Mouse (Mus musculus): ENCODE data around the gene Ube2h. TPM values are rescaled to one million over a fixed set of nuclear protein-coding genes. Genes with fewer than 3 reads are reported as not detected.
"Not testable (repeated sequence)": the region's sequence is repeated elsewhere in the genome, so short reads cannot be mapped to it uniquely, and the experiment has no call there.

Ube2h gene
- polyA plus RNA-seq, 1 experiment from 2014 or later: 63.3 TPM

DNA sequence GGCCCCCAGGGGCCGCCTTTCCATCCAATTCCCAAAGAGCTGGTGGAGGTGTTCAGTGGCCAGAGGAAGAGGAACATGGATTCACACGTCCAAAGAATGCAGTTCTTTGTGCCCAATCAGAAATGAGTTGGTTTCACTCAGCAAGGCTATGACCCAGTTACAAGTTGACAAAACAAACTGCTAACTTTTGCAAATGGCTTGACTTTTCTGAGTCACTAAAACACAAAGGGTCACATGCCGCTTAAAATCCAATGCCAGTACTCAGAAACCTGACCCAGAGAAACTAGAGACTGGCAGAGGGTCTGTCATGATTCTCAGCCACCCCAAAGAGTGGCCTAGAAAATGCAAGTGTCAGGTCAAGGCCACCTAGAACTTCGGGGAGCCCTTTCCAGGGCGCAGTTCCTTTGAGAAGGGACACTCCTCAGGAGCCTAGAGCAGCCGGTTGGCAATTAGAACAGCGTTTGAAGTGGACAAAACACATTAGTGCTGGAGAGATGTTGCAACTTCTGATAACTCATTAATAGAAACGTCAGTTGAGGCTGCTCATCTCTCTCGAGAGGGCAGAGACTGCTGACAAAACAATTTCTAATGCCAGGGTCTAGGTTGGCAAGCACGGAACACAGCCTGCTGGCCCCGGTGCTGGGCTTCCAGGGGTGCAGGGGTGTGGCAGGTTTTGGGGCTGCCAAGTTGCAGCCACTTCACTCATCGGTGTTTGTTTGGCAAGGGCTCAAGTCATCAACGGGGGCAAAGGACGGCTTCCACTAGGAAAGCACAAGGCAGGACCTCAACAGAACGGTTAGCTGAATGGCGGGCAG lies 92.5 kb downstream of the Ube2h start:
- WGBS: 82% methylated on average over 16 of the region's 16 CpGs
- Histone ChIP-seq H3K4me2 (replicated peaks) (no peak overlapping the region), H3K9me3 (no peaks in the 10 kb centered on the region), H3K36me3 (peaks cover 17% of the 10 kb centered on the region), H3K27me3 (no peaks in the 10 kb centered on the region), H3K27ac (replicated peaks) (no peak overlapping the region), H3K4me1 (0 out of 2 replicates have a peak, but pooled peaks cover 2% of the 10 kb centered on the region), H3K4me3 (no peak overlapping the region), H3K9ac (replicated peaks) (no peak overlapping the region)
- ATAC-seq (ENCODE audit: low FRiP score, low read depth): no peak

- H3K4me3 ChIP-seq: no peak overlapping the region
- peaks cover 4% of the 10 kb centered on the region; the same call in 1 of the 2 replicates for H3K4me1 ChIP-seq
- H3K9ac ChIP-seq (replicated peaks): no peak overlapping the region
- no peaks in the 10 kb centered on the region for H3K27me3 ChIP-seq
- no peak overlapping the region for H3K4me2 ChIP-seq (replicated peaks)
- peak; percentile 64; the same call in 1 of the 2 replicates for ATAC-seq (ENCODE audit: low FRiP score, low read depth)
- 37% methylated on average over 5 of the region's 5 CpGs for WGBS
- H3K9me3 ChIP-seq: no peaks in the 10 kb centered on the region
- H3K27ac ChIP-seq (replicated peaks): no peak overlapping the region
- peaks cover 17% of the 10 kb centered on the region for H3K36me3 ChIP-seq
Observed at GRCm38 (mm10) chr6:30210788-30211187, 93.6 kb downstream of the Ube2h start.

DNA sequence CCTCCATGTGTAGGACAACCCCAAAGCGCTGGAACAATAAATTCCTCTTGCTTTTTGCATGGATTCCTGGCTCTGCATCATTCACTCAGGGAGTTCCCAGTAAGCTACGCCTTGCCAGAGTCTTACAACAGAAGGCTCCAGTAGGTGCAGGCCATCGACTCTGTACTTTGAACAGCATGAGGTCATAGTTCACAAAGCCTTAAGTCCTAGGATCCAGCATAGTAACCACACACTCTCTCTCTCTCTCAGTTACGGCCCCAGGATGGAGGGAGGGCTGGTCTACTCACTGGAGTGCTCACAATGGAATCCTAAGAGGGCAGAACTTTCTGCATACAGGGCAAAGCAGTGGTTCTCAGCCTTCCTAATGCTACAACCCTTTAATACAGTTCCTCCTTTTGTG lies 95.5 kb downstream of the Ube2h start:
- H3K4me3 ChIP-seq: no peak overlapping the region
- H3K4me1 ChIP-seq: peaks cover 6% of the 10 kb centered on the region; the same call in 1 of the 2 replicates
- H3K4me2 ChIP-seq (replicated peaks): no peak overlapping the region
- no peak for ATAC-seq (ENCODE audit: low FRiP score, low read depth)
- H3K9ac ChIP-seq (replicated peaks): no peak overlapping the region
- no peak overlapping the region for H3K27ac ChIP-seq (replicated peaks)
- peaks cover 9% of the 10 kb centered on the region for H3K36me3 ChIP-seq
- H3K9me3 ChIP-seq: no peaks in the 10 kb centered on the region
- no peaks in the 10 kb centered on the region for H3K27me3 ChIP-seq
- 33% methylated on average over 4 of the region's 4 CpGs for WGBS

DNA sequence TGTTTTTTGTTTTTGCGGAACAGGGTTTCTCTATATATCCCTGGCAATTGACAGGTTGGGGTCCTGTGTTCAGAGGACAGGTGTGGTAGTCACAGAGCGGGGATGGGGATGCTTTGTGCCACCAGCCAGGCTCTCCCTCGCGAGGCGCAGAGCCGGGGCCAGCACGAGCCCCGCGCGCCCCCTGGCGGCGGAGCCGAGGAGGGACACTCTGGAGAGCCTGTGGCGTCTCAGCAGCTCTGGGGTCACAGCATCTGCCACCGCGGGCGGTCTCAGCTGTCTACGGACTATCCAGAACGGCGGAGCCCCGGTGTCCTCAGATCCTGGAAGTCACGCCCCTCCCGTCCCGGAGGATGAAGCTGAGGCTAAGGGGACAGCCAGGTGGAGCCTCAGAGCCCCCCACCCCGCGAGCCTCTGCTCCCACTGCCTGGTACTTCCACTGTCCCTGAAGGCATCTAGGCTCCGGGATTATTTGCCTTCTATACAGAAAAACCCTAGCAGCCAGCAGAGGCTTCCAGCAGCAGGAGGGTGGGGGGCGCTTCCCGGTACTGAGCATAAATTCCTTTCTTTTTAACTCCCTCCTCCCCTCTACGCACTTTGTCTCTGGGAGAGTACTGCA lies 98.6 kb downstream of the Ube2h start:
- no peak overlapping the region for H3K9ac ChIP-seq (replicated peaks)
- no peaks in the 10 kb centered on the region for H3K9me3 ChIP-seq
- peak overlapping the region; percentile 49 for H3K4me2 ChIP-seq (replicated peaks)
- WGBS: 8% methylated on average over 24 of the region's 30 CpGs
- H3K4me3 ChIP-seq: peak overlapping the region; percentile 19
- H3K36me3 ChIP-seq: no peaks in the 10 kb centered on the region
- H3K4me1 ChIP-seq: peaks cover 6% of the 10 kb centered on the region; the same call in 1 of the 2 replicates
- H3K27ac ChIP-seq (replicated peaks): no peak overlapping the region
- H3K27me3 ChIP-seq: no peaks in the 10 kb centered on the region
- ATAC-seq (ENCODE audit: low FRiP score, low read depth): peak; percentile 87

- H3K36me3 ChIP-seq; H3K9me3 ChIP-seq; H3K4me1 ChIP-seq; ATAC-seq (ENCODE audit: low FRiP score, low read depth); H3K4me2 ChIP-seq (replicated peaks); H3K27me3 ChIP-seq; H3K4me3 ChIP-seq; H3K27ac ChIP-seq (replicated peaks); H3K9ac ChIP-seq (replicated peaks): not testable (repeated sequence)
- 87% methylated on average over 5 of the region's 6 CpGs for WGBS
Observed at GRCm38 (mm10) chr6:30205180-30205538, 99.2 kb downstream of the Ube2h start.

DNA sequence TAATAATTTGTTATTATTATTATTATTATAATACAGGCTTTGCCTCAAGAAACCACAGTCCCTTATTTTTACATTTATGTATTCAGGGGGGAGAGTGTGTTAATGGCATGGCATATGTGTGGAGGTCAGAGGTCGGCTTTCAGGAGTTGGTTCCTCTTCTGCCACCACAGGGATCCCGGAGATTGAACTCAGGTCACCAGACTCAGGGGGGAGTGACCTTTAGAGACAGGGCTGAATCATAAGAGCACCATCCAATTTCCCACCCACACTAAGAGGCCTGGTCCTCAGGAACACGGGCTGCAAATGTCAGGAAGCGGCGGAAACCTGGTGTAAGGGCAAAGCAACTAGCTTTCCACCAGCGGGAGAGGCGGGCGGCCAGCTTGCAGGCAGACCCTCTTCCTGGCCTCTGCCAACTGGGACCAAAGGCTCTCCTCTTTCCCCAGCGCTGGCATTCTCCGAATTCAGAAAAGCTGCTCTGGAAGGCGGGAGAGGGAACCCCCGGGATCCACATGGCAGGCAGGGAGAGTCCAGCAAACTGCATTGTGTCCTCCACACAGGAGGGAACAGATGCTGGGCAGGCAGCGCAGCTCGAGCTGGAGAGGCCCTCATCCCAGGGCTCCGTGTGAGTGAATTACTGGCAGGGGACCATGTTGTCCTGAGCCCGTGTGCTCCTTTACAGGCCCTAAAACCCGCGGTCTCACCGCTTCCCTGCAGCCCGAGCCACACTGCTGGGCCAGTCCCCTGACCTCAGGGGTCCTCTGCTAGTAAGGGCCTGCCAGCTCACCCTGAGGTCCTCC lies 99.8 kb downstream of the Ube2h start:
- H3K9me3 ChIP-seq: no peaks in the 10 kb centered on the region
- 41% methylated on average over 20 of the region's 20 CpGs for WGBS

GRCm38 (mm10) chr6:30196143-30196542 lies 108.2 kb downstream of the Ube2h start:
- H3K27me3 ChIP-seq: no peaks in the 10 kb centered on the region
- no peak overlapping the region for H3K4me3 ChIP-seq
- H3K4me2 ChIP-seq (replicated peaks): no peak overlapping the region
- H3K9me3 ChIP-seq: no peaks in the 10 kb centered on the region
- WGBS: 77% methylated on average over 8 of the region's 8 CpGs
- no peak overlapping the region for H3K9ac ChIP-seq (replicated peaks)
- no peaks in the 10 kb centered on the region for H3K4me1 ChIP-seq
- no peak overlapping the region for H3K27ac ChIP-seq (replicated peaks)
- no peak for ATAC-seq (ENCODE audit: low FRiP score, low read depth)
- no peaks in the 10 kb centered on the region for H3K36me3 ChIP-seq

More for the DNA sequence above, 99.8 kb downstream of the Ube2h start:
- Histone ChIP-seq H3K4me1 (peaks cover 4% of the 10 kb centered on the region; the same call in 1 of the 2 replicates), H3K4me3 (no peak overlapping the region), H3K27me3 (no peaks in the 10 kb centered on the region), H3K27ac (replicated peaks) (no peak overlapping the region), H3K4me2 (replicated peaks) (no peak overlapping the region), H3K36me3 (no peaks in the 10 kb centered on the region), H3K9ac (replicated peaks) (no peak overlapping the region)
- ATAC-seq (ENCODE audit: low FRiP score, low read depth): no peak

DNA sequence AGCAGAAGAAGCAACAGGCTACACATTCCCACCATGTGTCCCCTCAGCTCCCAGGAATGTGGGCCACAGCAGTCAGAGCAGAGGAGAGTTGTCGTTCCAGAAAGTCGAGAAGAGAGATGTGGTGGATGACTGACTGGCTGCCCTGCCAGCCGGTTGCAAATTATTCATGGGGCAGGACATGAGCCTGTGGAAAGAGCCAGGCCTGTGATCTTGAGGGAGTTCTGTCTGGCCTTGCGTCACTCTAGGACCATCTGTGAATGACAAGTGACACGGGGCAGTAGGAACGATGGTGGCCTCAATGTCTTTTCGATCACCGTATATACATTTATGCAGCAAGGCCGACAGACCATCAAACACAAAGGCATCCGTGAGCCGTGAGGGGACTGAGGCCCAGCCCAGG lies 108.7 kb downstream of the Ube2h start:
- H3K9ac ChIP-seq (replicated peaks): no peak overlapping the region
- no peaks in the 10 kb centered on the region for H3K9me3 ChIP-seq
- no peaks in the 10 kb centered on the region for H3K36me3 ChIP-seq
- no peak for ATAC-seq (ENCODE audit: low FRiP score, low read depth)
- H3K4me1 ChIP-seq: no peaks in the 10 kb centered on the region
- H3K4me3 ChIP-seq: no peak overlapping the region
- 86% methylated on average over 11 of the region's 11 CpGs for WGBS
- no peak overlapping the region for H3K4me2 ChIP-seq (replicated peaks)
- no peak overlapping the region for H3K27ac ChIP-seq (replicated peaks)
- H3K27me3 ChIP-seq: 0 out of 2 replicates have a peak, but pooled peaks cover 4% of the 10 kb centered on the region

DNA sequence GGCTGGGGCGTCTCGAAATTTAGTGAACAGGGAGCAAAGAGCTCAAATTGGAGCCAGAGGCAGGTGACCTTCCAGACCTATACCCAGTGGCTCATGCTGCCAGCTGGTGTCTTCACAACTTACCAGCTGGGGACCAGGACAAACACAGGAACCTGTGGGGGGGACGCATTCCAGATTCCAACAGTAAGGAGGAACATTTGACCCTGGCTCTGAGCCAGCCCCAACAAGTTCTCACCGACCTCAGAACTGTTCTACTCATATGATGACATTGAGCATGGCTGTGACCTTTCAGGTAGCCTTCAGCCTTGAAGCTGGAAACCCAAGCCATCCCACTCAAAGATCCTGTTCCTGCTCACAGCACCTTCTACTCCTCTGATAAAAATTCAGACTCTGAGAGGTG lies 120.7 kb downstream of the Ube2h start:
- Histone ChIP-seq H3K4me3 (no peak overlapping the region), H3K4me1 (no peaks in the 10 kb centered on the region), H3K9me3 (no peaks in the 10 kb centered on the region), H3K36me3 (no peaks in the 10 kb centered on the region), H3K27ac (replicated peaks) (no peak overlapping the region), H3K9ac (replicated peaks) (no peak overlapping the region), H3K27me3 (peaks cover 56% of the 10 kb centered on the region), H3K4me2 (replicated peaks) (no peak overlapping the region)
- ATAC-seq (ENCODE audit: low FRiP score, low read depth): no peak
- 82% methylated on average over 4 of the region's 4 CpGs for WGBS

GRCm38 (mm10) chr6:30182038-30182437 lies 122.3 kb downstream of the Ube2h start:
- no peak overlapping the region for H3K27ac ChIP-seq (replicated peaks)
- no peaks in the 10 kb centered on the region for H3K36me3 ChIP-seq
- H3K4me2 ChIP-seq (replicated peaks): no peak overlapping the region
- ATAC-seq (ENCODE audit: low FRiP score, low read depth): no peak
- H3K9me3 ChIP-seq: no peaks in the 10 kb centered on the region
- 0 out of 2 replicates have a peak, but pooled peaks cover 5% of the 10 kb centered on the region for H3K4me1 ChIP-seq
- peaks cover 70% of the 10 kb centered on the region for H3K27me3 ChIP-seq
- no peak overlapping the region for H3K4me3 ChIP-seq
- WGBS: 68% methylated on average over 6 of the region's 6 CpGs
- no peak overlapping the region for H3K9ac ChIP-seq (replicated peaks)

DNA sequence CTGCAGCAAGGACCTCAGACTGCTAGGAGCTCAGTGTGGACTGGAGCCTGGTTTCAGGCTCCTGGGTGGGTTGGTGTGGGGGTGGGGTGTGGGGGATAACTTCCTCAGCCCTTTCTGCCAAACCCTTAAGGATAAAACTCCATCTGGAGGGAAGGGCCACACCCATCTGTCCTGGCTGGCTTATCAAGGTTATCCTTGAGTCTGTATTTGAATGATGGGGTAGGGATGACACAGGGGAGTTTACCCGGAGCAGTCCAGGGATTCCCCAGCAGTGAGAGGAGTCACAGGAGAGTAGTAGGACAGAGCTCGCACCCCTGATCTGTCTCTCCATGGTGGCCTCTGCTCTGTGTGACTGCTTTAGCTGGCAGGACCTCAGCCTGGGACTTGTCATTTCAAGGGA lies 124.0 kb downstream of the Ube2h start:
- no peak for ATAC-seq (ENCODE audit: low FRiP score, low read depth)
- Histone ChIP-seq H3K9ac (replicated peaks) (no peak overlapping the region), H3K4me1 (peaks cover 19% of the 10 kb centered on the region), H3K4me3 (no peak overlapping the region), H3K4me2 (replicated peaks) (no peak overlapping the region), H3K27me3 (peaks cover 82% of the 10 kb centered on the region), H3K27ac (replicated peaks) (no peak overlapping the region), H3K9me3 (no peaks in the 10 kb centered on the region), H3K36me3 (no peaks in the 10 kb centered on the region)
- 15% methylated on average over 2 of the region's 2 CpGs for WGBS

DNA sequence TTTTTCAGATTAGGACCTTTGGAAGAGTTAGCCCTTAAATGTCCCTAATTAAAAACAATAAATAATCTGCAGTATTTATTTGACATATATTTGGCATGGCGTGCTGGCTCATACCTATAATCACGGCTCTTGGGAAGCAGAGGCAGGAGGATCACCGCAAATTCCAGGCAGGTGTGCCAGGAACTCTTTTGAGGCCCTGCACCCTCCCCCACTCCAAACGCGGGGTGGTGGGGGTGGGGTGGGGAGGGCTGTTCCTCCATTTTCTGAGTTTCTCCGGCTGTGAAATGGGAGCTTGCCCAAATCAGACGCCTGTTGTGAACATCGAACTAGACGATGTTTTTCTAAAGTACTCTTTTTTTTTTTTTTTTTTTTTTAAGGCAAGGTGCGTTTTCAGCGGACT lies 125.3 kb downstream of the Ube2h start:
- Histone ChIP-seq H3K9me3 (no peaks in the 10 kb centered on the region), H3K4me1 (peaks cover 31% of the 10 kb centered on the region), H3K36me3 (no peaks in the 10 kb centered on the region), H3K27me3 (peaks cover 89% of the 10 kb centered on the region), H3K4me2 (replicated peaks) (no peak overlapping the region), H3K27ac (replicated peaks) (no peak overlapping the region), H3K4me3 (no peak overlapping the region), H3K9ac (replicated peaks) (no peak overlapping the region)
- 14% methylated on average over 11 of the region's 11 CpGs for WGBS
- no peak for ATAC-seq (ENCODE audit: low FRiP score, low read depth)

Measured in midbrain, embryonic 12.5 days (tissue).